Mouse (Mus musculus): ENCODE measurements around the gene U2af2.

U2af2 gene

DNA sequence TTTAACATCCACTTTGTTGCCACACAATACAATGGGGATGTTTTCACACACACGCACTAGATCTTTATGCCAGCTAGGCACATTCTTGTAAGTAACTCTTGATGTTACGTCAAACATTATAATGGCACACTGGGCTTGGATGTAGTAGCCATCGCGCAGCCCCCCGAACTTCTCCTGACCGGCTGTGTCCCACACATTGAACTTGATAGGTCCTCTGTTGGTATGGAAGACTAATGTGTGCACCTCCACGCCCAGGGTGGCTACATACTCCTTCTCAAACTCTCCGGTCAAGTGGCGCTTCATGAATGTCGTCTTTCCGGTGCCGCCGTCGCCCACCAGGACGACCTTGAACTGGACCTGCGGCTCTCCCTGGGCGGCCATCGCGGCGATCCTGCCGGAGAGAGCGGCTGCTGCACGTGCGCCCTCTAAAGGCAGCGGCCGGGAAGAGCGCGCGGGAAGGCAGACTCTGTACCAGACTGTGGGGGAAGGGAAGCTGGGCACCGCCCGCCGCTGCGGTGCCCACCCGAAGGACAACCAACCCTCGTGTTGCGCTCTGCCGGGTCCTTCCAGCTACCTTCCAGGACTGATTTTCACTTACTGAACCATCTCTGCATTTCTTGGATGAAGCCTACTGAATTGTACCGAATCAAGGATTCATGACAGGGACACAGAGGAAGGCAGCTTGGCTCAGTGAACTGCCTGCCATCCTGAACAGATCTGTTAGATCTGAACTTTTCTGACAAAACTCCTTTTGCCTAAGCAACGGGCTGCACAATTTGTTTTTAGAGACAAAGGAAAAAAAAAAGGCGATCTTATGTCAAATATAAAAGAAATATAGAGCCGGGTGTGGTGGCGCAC is 63.8 kb downstream of the U2af2 start, which contains the start of gene Rasl2-9:
TSS of gene Rasl2-9 (minus strand) at position 402 of the 858 bp plus-strand sequence.
- peak; percentile 63 for DNase-seq

Data from thymus, postnatal 25 days (tissue).